Mouse (Mus musculus): ENCODE results near the gene Thap12. TPM values are rescaled to one million over a fixed set of nuclear protein-coding genes. Genes with fewer than 3 reads are reported as not detected.

The Thap12 gene
- polyA plus RNA-seq, 1 experiment = 10.8 TPM

DNA sequence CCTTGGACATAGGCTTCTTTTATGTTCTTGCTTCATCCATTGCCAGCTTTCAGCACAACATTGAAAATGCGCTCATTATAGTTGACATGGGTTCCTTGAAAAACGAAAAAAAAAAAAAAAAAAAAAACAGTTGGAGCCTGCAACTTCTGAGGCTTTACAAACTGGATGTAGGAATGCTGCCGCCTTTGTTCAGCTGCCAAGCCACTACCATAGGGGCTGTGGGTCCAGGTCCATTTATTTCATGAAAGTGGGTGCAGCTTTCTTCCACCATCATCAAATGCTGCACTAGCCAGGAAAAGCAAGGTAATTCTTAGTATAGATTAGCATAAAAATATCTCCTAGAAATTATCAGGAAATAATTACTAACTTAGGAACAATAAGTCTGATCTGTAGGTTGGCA, 17.8 kb downstream of the Thap12 start:
- H3K4me1 ChIP-seq (ENCODE audit: control insufficient read depth, insufficient read depth, low read length) = no peaks in the 10 kb centered on the region
- no peak overlapping the region for H3K4me3 ChIP-seq (replicated peaks; ENCODE audit: extremely low read depth, low read depth, low read length)
- TF ChIP-seq POLR2A (IDR thresholded peaks at IDR 0.05; ENCODE audit: borderline replicate concordance, extremely low read depth, low read depth, low read length) = no peak
- no peak for TF ChIP-seq CTCF (IDR thresholded peaks at IDR 0.05; ENCODE audit: insufficient read depth, low read length)
- no peak for DNase-seq
- 59% methylated on average over 3 of the region's 3 CpGs for WGBS

- Histone ChIP-seq H3K4me1 (ENCODE audit: control insufficient read depth, insufficient read depth, low read length) (no peaks in the 10 kb centered on the region), H3K4me3 (replicated peaks; ENCODE audit: extremely low read depth, low read depth, low read length) (no peak overlapping the region)
- WGBS = 54% methylated on average over 5 of the region's 5 CpGs
- no peak for TF ChIP-seq CTCF (IDR thresholded peaks at IDR 0.05; ENCODE audit: insufficient read depth, low read length)
- no peak for DNase-seq
Measured at GRCm38 (mm10) chr7:98721172-98721571, 18.3 kb downstream of the Thap12 start.

DNA sequence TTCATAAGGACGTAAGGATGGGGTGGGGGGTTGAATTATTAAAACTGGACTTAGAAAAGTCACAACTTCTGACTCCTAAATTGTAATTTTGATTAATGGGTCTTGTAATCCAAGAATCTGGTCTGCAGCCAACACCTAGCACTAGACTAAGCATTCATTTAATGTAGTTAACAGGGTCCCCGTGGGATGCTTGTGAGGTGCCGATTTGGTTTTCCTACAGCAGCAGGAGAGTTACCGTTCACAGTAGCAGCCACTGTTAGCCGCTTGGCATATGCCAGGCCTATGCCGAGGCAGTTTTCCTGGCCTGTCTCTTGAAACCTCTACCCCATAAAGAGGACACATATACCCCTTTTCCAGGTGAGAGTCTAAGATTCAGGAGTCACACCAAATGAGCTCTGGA, 18.7 kb downstream of the Thap12 start:
- WGBS = 67% methylated on average over 6 of the region's 6 CpGs
- H3K4me3 ChIP-seq (replicated peaks; ENCODE audit: extremely low read depth, low read depth, low read length) = no peak overlapping the region
- no peaks in the 10 kb centered on the region for H3K4me1 ChIP-seq (ENCODE audit: control insufficient read depth, insufficient read depth, low read length)
- no peak for TF ChIP-seq POLR2A (IDR thresholded peaks at IDR 0.05; ENCODE audit: borderline replicate concordance, extremely low read depth, low read depth, low read length)
- TF ChIP-seq CTCF (IDR thresholded peaks at IDR 0.05; ENCODE audit: insufficient read depth, low read length) = no peak
- DNase-seq = no peak

DNA sequence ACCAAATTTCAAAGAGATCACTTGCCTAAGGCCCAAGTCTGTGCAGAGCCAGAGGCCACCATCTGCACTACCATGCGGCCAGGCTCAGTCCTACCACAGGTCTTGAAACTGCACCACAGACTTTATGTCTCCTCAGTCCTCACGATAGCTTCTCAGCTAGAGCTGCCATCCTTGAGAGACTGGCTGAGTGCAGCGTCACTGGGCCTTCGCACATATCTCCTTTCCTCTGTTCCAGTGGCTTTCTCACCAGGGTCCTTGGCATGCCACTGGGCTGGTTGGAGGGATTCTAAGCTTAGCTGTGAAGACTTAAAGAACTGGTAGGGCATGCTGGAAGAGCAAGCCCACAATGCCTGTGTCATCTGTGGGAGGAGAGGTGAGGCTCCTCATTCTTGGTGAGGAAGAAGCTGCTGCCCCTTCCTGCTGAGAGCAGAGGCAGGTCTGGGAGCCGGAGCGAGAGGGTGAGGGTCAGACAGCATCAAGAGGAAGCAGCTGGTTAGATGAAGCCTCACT, 22.8 kb downstream of the Thap12 start:
- 71% methylated on average over 6 of the region's 6 CpGs for WGBS
- no peak for DNase-seq
- no peaks in the 10 kb centered on the region for H3K4me1 ChIP-seq (ENCODE audit: control insufficient read depth, insufficient read depth, low read length)
- no peak overlapping the region for H3K4me3 ChIP-seq (replicated peaks; ENCODE audit: extremely low read depth, low read depth, low read length)
- TF ChIP-seq POLR2A (IDR thresholded peaks at IDR 0.05; ENCODE audit: borderline replicate concordance, extremely low read depth, low read depth, low read length) (no peak), CTCF (IDR thresholded peaks at IDR 0.05; ENCODE audit: insufficient read depth, low read length) (no peak)

DNA sequence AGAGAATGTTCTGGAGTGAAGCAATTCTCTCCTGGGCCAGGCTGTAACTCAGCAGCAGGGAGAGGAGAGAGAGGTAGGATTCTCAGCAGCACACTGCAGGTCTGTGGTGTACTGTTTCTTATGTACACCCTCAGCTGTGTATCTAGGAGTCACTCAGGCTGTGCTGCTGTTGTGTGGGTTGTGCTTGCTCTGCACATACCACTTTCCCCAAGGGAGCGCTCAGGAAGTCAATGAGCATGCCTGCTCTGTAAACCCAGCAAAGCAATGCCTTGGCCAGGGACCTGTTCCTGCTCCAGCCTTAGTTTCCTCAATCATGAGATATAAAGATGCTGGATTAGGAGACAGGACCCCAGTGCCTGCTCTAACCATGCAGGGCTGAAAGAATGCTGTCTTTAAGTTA, 25.1 kb downstream of the Thap12 start:
- H3K4me3 ChIP-seq (replicated peaks; ENCODE audit: extremely low read depth, low read depth, low read length) = no peak overlapping the region
- TF ChIP-seq CTCF (IDR thresholded peaks at IDR 0.05; ENCODE audit: insufficient read depth, low read length) (no peak), POLR2A (IDR thresholded peaks at IDR 0.05; ENCODE audit: borderline replicate concordance, extremely low read depth, low read depth, low read length) (no peak)
- H3K4me1 ChIP-seq (ENCODE audit: control insufficient read depth, insufficient read depth, low read length) = no peaks in the 10 kb centered on the region
- no peak for DNase-seq
- WGBS = 78% methylated on average over 1 of the region's 1 CpGs

DNA sequence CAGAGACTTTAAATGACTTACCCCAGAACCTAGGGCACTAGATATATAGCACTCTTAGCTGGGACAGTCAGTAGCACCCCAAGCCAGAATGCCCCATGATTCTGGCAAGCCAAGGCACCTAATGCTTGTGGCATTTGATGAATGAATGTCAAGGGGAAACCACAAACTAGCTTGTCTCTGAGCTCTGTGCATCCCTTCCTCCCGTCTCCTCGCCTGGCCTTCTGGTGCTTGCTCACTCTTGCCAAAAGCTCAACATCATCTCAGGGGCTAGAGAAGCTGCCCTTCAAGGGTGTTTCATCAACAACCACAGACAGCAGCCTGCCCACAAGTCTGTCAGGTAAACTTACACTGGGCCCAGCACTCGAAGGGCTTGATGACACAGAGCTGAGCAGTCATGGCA, 25.6 kb downstream of the Thap12 start:
- WGBS = 50% methylated on average over 3 of the region's 3 CpGs
- H3K4me3 ChIP-seq (replicated peaks; ENCODE audit: extremely low read depth, low read depth, low read length) = no peak overlapping the region
- DNase-seq = no peak
- TF ChIP-seq CTCF (IDR thresholded peaks at IDR 0.05; ENCODE audit: insufficient read depth, low read length) (no peak), POLR2A (IDR thresholded peaks at IDR 0.05; ENCODE audit: borderline replicate concordance, extremely low read depth, low read depth, low read length) (no peak)
- H3K4me1 ChIP-seq (ENCODE audit: control insufficient read depth, insufficient read depth, low read length) = no peaks in the 10 kb centered on the region

GRCm38 (mm10) chr7:98729661-98730271, 26.9 kb downstream of the Thap12 start:
- DNase-seq = no peak
- WGBS = 32% methylated on average over 19 of the region's 19 CpGs
- no peak overlapping the region for H3K4me3 ChIP-seq (replicated peaks; ENCODE audit: extremely low read depth, low read depth, low read length)
- TF ChIP-seq POLR2A (IDR thresholded peaks at IDR 0.05; ENCODE audit: borderline replicate concordance, extremely low read depth, low read depth, low read length) (no peak), CTCF (IDR thresholded peaks at IDR 0.05; ENCODE audit: insufficient read depth, low read length) (no peak)
- H3K4me1 ChIP-seq (ENCODE audit: control insufficient read depth, insufficient read depth, low read length) = no peaks in the 10 kb centered on the region

GRCm38 (mm10) chr7:98733958-98734357, 31.1 kb downstream of the Thap12 start:
- no peak for DNase-seq
- Histone ChIP-seq H3K4me1 (ENCODE audit: control insufficient read depth, insufficient read depth, low read length) (no peaks in the 10 kb centered on the region), H3K4me3 (replicated peaks; ENCODE audit: extremely low read depth, low read depth, low read length) (no peak overlapping the region)
- TF ChIP-seq CTCF (IDR thresholded peaks at IDR 0.05; ENCODE audit: insufficient read depth, low read length) = no peak
- no peak for TF ChIP-seq POLR2A (IDR thresholded peaks at IDR 0.05; ENCODE audit: borderline replicate concordance, extremely low read depth, low read depth, low read length)
- WGBS = 77% methylated on average over 4 of the region's 4 CpGs

- TF ChIP-seq POLR2A (IDR thresholded peaks at IDR 0.05; ENCODE audit: borderline replicate concordance, extremely low read depth, low read depth, low read length) = no peak
- TF ChIP-seq CTCF (IDR thresholded peaks at IDR 0.05; ENCODE audit: insufficient read depth, low read length) = no peak
- Histone ChIP-seq H3K4me3 (replicated peaks; ENCODE audit: extremely low read depth, low read depth, low read length) (no peak overlapping the region), H3K4me1 (ENCODE audit: control insufficient read depth, insufficient read depth, low read length) (no peaks in the 10 kb centered on the region)
- DNase-seq = no peak
- WGBS = 20% methylated on average over 10 of the region's 10 CpGs
Measured at GRCm38 (mm10) chr7:98734876-98735275, 32.0 kb downstream of the Thap12 start.

DNA sequence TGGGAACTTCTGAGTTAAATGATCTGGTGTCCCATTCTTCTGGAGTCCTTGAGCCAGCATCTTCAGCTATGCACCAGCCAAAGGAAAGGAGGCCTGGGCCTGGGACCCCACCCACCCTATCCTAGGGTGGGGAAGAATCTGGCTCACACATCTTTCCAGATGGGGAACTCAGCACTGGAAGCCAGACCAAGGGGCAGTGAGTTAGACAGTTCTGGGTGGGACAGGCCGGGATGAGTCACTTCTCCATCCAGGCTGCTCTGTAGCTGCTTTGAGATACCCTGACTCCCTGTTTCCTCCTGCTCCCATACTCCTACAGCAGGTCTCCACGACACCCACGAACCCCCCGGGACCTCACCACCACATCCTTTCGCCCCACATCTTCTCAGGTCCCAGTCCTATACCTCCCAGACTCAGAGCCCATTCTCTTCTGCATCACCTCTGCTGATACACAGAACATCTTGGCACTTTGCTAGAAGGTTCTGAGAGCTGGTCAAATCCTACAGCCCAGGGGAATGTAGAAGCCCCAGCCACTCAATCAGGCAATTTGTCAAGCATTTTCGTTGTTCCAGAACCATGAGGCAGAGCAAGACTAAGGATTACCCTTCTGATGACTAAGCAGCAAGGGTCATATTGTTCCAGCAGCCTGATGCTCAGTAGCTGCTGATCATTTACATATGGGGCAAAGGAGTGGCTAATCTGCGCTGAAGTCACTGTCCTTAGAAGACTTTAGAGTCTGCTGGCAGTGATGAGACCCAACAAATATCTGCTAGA, 34.1 kb downstream of the Thap12 start:
- TF ChIP-seq CTCF (IDR thresholded peaks at IDR 0.05; ENCODE audit: insufficient read depth, low read length) (no peak), POLR2A (IDR thresholded peaks at IDR 0.05; ENCODE audit: borderline replicate concordance, extremely low read depth, low read depth, low read length) (no peak)
- Histone ChIP-seq H3K4me1 (ENCODE audit: control insufficient read depth, insufficient read depth, low read length) (no peaks in the 10 kb centered on the region), H3K4me3 (replicated peaks; ENCODE audit: extremely low read depth, low read depth, low read length) (no peak overlapping the region)
- WGBS = 71% methylated on average over 7 of the region's 7 CpGs
- DNase-seq = no peak

Measured in lung, adult 2 months (tissue).